Mouse (Mus musculus): ENCODE measurements at regions not wholly inside any gene's neighbourhood (a gene's known extent, or its start where the extent isn't known, plus 50 kb on each side); places are given as distances from the start of the nearest gene placed in this dataset.

- peaks cover 0 to 6% of the 10 kb centered on the region in 2 experiments; a peak in 1 of 4 replicates for H3K4me1 ChIP-seq (ENCODE audit: control insufficient read depth in 1 of 2, insufficient read depth in 2 of 2)
Observed at GRCm38 (mm10) chr3:156232111-156232510, 329.5 kb upstream of the Negr1 start.

GRCm38 (mm10) chr3:156235955-156236354 is 325.6 kb upstream of the Negr1 start:
- Histone ChIP-seq H3K79me2 (replicated peaks; ENCODE audit: control insufficient read depth, extremely low read depth, insufficient read depth, poor library complexity, severe bottlenecking) (no peaks in the 10 kb centered on the region), H3K27me3 (replicated peaks) (no peaks in the 10 kb centered on the region), H3K4me2 (ENCODE audit: insufficient read depth, low read depth, poor library complexity, severe bottlenecking) (no peak overlapping the region), H3K4me1 (ENCODE audit: control insufficient read depth in 1 of 2, insufficient read depth in 2 of 2) (peaks cover 0 to 6% of the 10 kb centered on the region in 2 experiments; a peak in 1 of 4 replicates), H3K36me3 (replicated peaks in 1 of 2; ENCODE audit: control insufficient read depth in 1 of 2, insufficient read depth in 1 of 2, low read length in 1 of 2) (no peaks in the 10 kb centered on the region), H3K27ac (ENCODE audit: insufficient read depth, low read depth) (no peak overlapping the region), H3K4me3 (replicated peaks in 1 of 3; ENCODE audit: low read depth in 2 of 3, low read length in 2 of 3, poor library complexity in 1 of 3) (no peak overlapping the region), H3K9ac (ENCODE audit: insufficient read depth, low read depth) (no peak overlapping the region), H3K9me3 (replicated peaks; ENCODE audit: low read length) (peaks cover 24% of the 10 kb centered on the region)
- TF ChIP-seq JUN (IDR thresholded peaks at IDR 0.05; ENCODE audit: insufficient read depth, low read depth, low read length) (no peak), KAT2A (IDR thresholded peaks at IDR 0.05; ENCODE audit: insufficient replicate concordance, low read length) (no peak), TCF12 (IDR thresholded peaks at IDR 0.05; ENCODE audit: low read depth, low read length) (no peak), MEF2A (IDR thresholded peaks at IDR 0.05; ENCODE audit: borderline replicate concordance, low read depth, low read length) (no peak), RAD21 (IDR thresholded peaks at IDR 0.05; ENCODE audit: low read depth, low read length) (no peak), SIN3A (IDR thresholded peaks at IDR 0.05; ENCODE audit: low read length) (no peak), MXI1 (IDR thresholded peaks at IDR 0.05; ENCODE audit: low read depth, low read length) (no peak), UBTF (IDR thresholded peaks at IDR 0.05; ENCODE audit: low read depth, low read length) (no peak), NELFE (IDR thresholded peaks at IDR 0.05; ENCODE audit: low read depth, low read length) (no peak), POLR2A (IDR thresholded peaks at IDR 0.05; ENCODE audit: low read depth, low read length) (no peak), SMC3 (IDR thresholded peaks at IDR 0.05; ENCODE audit: low read depth, low read length) (no peak), ETS1 (conservative IDR thresholded peaks at IDR 0.05; ENCODE audit: low read depth, low read length) (no peak), JUND (conservative IDR thresholded peaks at IDR 0.05; ENCODE audit: low read depth, low read length) (no peak), IRF4 (IDR thresholded peaks at IDR 0.05; ENCODE audit: low read depth, low read length) (no peak), MAX (IDR thresholded peaks at IDR 0.05; ENCODE audit: low read length) (no peak), ZMIZ1 (IDR thresholded peaks at IDR 0.05; ENCODE audit: low read depth, low read length) (no peak), ZNF384 (IDR thresholded peaks at IDR 0.05; ENCODE audit: low read depth, low read length) (no peak), PAX5 (IDR thresholded peaks at IDR 0.05; ENCODE audit: low read length) (no peak)
- dilution Hi-C loops (cut with MboI; ENCODE audit: extremely low pct_ligation_motif_present, extremely low pct_unique_long_range_greater_than_20kb, low sequenced_read_pairs) (no loop called here), in situ Hi-C loops (cut with MboI; ENCODE audit: low pct_ligation_motif_present, low pct_unique_long_range_greater_than_20kb, low sequenced_read_pairs) (no loop called here)
- peak; percentile 12 for DNase-seq (ENCODE audit: extremely low read depth)

More at GRCm38 (mm10) chr3:156232111-156232510, 329.5 kb upstream of the Negr1 start:
- Histone ChIP-seq H3K27me3 (replicated peaks) (no peaks in the 10 kb centered on the region), H3K4me2 (ENCODE audit: insufficient read depth, low read depth, poor library complexity, severe bottlenecking) (no peak overlapping the region), H3K9ac (ENCODE audit: insufficient read depth, low read depth) (no peak overlapping the region), H3K79me2 (replicated peaks; ENCODE audit: control insufficient read depth, extremely low read depth, insufficient read depth, poor library complexity, severe bottlenecking) (no peaks in the 10 kb centered on the region), H3K9me3 (replicated peaks; ENCODE audit: low read length) (peaks cover 23% of the 10 kb centered on the region), H3K27ac (ENCODE audit: insufficient read depth, low read depth) (no peak overlapping the region), H3K36me3 (replicated peaks in 1 of 2; ENCODE audit: control insufficient read depth in 1 of 2, insufficient read depth in 1 of 2, low read length in 1 of 2) (no peaks in the 10 kb centered on the region), H3K4me3 (replicated peaks in 1 of 3; ENCODE audit: low read depth in 2 of 3, low read length in 2 of 3, poor library complexity in 1 of 3) (no peak overlapping the region)
- TF ChIP-seq SIN3A (IDR thresholded peaks at IDR 0.05; ENCODE audit: low read length) (no peak), IRF4 (IDR thresholded peaks at IDR 0.05; ENCODE audit: low read depth, low read length) (no peak), ZMIZ1 (IDR thresholded peaks at IDR 0.05; ENCODE audit: low read depth, low read length) (no peak), MAFK (IDR thresholded peaks at IDR 0.05; ENCODE audit: insufficient replicate concordance, low read length) (no peak), CHD1 (IDR thresholded peaks at IDR 0.05; ENCODE audit: low read depth, low read length) (no peak), HCFC1 (IDR thresholded peaks at IDR 0.05; ENCODE audit: low read depth, low read length) (no peak), MXI1 (IDR thresholded peaks at IDR 0.05; ENCODE audit: low read depth, low read length) (no peak), JUND (conservative IDR thresholded peaks at IDR 0.05; ENCODE audit: low read depth, low read length) (no peak), USF2 (conservative IDR thresholded peaks at IDR 0.05; ENCODE audit: low read depth, low read length) (no peak), E2F4 (IDR thresholded peaks at IDR 0.05; ENCODE audit: insufficient replicate concordance, low read depth, low read length) (no peak), JUN (IDR thresholded peaks at IDR 0.05; ENCODE audit: insufficient read depth, low read depth, low read length) (no peak), ZKSCAN1 (IDR thresholded peaks at IDR 0.05; ENCODE audit: borderline replicate concordance, low read depth, low read length) (no peak), NELFE (IDR thresholded peaks at IDR 0.05; ENCODE audit: low read depth, low read length) (no peak), CTCF (conservative IDR thresholded peaks at IDR 0.05 in 1 of 2, IDR thresholded peaks at IDR 0.05 in 1 of 2; ENCODE audit: low read depth in 2 of 2, low read length in 2 of 2) (no peak)
- dilution Hi-C loops (cut with MboI; ENCODE audit: extremely low pct_ligation_motif_present, extremely low pct_unique_long_range_greater_than_20kb, low sequenced_read_pairs) = no loop called here
- in situ Hi-C loops (cut with MboI; ENCODE audit: low pct_ligation_motif_present, low pct_unique_long_range_greater_than_20kb, low sequenced_read_pairs) = no loop called here
- DNase-seq (ENCODE audit: extremely low read depth) = no peak

Measured in CH12.LX (cell line).